Mouse (Mus musculus) MEL-GATA-1-ER (cell line): ENCODE measurements around the gene Cdh18.
A peak's percentile ranks its signal among the peaks of the same experiment; 100 is the strongest.
"Not testable (repeated sequence)": the region's sequence is repeated elsewhere in the genome, so short reads cannot be mapped to it uniquely, and the experiment has no call there.

Experiments used
- DNase-seq: peaks from one replicate; pipeline ENCODE4 v3.0.0-alpha.2; 2012; ENCODE audit warnings: low read depth; ENCODE audit errors: extremely low read depth

Gene Cdh18

DNA sequence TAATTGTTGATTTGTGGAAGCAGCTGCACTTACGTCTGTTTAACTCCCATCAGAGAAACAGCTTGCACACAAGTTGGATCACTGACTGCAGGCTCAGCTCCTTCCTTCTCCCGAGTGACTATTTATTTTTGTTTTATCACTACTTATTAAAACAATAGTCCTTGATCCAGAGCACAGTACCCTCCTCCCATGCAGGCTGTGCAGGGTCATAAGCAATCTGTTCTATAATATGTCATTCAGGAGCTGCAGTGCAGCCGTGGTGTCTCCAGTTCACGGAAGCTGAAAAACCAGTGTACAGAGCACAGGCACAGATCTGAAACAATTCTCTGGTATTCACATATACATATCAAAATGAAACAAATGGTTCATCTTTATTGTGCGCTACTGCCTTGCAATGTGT is 625.8 kb downstream of the Cdh18 start:
- DNase-seq, result no peak

GRCm38 (mm10) chr15:23212068-23212467 is 663.2 kb downstream of the Cdh18 start:
- no peak for DNase-seq

DNA sequence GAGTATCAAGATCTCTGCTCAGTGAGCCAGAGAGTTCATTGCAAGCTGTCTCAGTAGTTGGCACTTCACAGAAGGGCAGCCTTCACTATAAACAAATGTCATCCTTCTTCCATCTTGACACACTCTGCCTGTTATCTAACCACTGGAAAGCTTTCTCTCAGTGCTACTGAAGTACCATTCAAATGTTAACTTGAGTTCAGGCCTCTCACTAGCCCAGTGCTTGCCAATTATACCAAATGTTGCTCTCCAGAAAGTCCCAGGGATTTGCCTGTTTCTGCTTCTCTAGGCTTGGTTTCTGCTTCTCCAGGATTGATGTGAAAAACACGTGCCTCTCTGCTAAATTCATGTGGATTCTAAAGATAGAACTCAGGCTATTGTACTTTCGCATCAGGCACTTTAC is 681.8 kb downstream of the Cdh18 start:
- DNase-seq, result no peak

DNA sequence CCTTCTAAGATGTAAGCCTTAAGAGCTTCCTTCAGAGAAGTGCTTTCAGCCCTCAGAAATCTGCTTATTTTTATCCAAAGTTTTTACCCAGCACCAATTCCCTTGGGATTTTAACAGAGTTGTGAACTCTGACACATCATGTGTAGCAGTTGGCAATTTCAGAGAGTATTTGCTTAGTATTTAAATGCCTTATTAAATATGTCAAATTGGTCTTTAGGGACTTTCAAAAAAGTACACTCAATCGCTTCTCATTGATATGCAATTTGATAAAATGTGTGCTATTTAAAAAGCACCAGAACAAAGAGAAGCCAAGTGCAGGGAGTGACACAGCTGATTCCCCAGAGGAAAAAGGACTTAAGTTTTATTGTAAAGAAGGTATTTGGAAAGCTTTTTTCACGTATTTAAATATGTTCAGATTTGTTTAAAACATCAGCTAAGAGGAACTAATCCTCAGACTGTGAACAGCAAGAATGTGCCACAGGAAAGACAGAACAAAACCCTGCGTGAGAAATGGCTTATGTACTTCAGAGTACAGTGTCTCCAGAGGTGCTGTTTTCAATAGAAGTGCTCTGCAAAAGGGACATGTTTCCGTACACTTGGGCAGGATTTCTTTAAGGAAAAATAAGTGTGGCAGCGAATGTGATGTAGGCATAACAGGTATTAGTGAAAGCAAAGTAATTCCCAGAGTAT is 709.1 kb downstream of the Cdh18 start:
- DNase-seq, result no peak

DNA sequence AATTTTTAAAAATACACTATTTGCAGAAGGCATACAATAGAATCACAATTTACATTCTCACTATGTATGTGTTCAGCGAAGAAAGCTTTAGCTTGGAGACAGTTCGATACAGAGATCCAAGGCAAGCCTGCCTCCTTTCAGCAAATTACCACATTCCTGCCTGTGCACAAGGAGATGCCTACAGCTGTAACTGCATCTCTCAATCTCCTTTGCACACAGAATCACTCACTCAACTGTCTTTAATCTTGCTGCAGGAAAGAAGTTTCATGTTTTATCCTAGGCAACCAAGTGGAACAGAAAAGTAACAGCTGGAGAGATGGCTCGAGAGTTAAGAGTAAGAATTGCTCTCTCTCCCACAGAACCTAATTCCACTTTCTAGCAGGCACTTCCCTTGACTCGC is 729.6 kb downstream of the Cdh18 start:
- DNase-seq, result no peak

GRCm38 (mm10) chr15:23305018-23305417 is 756.2 kb downstream of the Cdh18 start:
- DNase-seq, result no peak

DNA sequence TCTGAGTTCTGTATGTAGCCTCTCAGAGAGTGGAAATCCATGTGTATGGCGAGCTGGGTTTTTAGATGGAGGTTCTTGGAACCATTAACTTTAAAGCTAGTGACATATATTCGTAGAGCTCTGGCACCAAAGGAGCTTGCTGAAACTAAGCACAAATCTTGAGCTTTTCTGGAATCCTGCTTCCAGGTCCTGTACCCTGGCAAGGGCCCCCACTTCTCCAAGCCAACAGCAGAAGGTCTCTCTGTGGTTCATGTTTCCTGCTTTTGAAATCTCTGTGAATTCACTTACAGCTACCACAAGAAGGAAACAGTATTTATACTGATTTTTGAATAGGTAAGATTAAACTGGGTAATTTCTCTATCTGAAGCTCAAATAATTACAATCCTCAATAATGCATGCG is 767.9 kb downstream of the Cdh18 start:
- no peak for DNase-seq

DNA sequence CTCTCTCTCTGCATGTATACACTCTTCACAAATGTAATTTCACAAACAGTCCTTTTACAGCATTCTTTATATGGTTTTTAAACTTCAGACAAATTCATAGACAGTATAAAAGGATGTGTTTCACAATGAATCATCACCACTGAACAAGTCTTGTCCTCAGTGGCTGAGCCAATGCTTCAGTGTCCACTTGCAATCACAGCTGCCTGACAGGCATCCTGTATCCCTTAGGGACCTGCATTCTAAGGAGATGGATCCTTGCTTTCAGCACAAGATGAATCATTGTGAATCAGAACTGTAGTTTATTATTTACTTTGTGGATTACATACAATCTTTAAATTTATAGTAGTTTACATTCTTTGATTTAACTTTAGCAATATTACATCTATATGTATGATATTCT is 768.6 kb downstream of the Cdh18 start:
- no peak for DNase-seq

DNA sequence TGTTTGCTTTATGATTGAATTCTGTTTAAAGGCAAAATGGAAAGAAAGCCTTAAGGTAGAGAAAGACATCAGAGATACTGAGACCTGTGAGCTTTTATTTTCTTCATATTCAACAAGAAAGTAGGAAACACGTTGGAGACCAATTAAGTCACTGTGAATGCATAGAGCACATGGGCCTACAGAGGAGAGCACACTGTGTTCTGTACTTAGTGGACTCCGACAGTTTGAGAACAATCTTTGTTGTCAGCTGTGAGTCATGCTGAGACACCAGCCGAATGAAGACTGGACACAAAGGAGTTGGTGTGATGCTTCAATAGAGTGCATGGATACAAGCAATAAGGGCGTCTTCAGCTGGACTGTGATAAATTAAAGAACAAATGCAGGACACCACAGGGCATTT is 791.5 kb downstream of the Cdh18 start:
- not testable (repeated sequence) for DNase-seq

GRCm38 (mm10) chr15:23351078-23351477 is 802.3 kb downstream of the Cdh18 start:
- no peak for DNase-seq

DNA sequence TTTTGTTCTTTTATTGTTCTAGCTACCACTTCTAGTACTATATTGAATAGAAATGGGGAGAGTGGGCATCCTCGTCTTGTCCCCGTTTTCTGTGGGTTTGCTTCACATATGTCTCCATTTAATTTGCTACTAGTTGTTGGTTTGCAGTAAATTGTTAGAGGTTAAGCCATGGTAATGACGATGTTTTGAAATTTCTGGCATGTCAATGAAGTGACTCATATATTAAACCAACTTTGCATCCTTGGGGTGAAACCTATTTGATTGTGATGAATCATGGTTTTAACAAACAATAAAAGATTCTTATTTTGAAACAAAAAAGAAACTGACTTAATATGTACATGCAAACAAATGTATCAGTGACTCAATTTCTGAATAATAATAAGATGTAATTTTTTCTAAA is 817.5 kb downstream of the Cdh18 start:
- DNase-seq, result no peak

DNA sequence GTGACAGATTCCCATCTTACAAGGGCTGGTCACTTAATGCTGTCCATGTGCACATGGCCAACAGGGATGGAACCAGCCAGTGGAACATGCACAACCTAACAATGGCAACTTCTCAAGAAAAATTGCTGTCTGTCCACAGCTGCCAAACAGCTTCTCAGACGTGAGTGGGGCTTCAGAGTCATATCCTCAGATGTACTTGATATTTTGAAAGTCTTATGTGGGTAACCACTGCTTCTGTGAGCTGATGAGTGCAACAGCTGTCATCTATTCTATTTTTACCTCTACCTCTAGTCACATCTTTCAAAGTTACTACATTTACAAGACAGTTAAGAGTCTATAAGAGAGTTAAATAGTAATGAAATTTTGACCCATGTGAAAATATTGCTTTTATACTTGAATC is 818.9 kb downstream of the Cdh18 start:
- no peak for DNase-seq

GRCm38 (mm10) chr15:23378016-23378750 is 829.4 kb downstream of the Cdh18 start:
- DNase-seq, result no peak

DNA sequence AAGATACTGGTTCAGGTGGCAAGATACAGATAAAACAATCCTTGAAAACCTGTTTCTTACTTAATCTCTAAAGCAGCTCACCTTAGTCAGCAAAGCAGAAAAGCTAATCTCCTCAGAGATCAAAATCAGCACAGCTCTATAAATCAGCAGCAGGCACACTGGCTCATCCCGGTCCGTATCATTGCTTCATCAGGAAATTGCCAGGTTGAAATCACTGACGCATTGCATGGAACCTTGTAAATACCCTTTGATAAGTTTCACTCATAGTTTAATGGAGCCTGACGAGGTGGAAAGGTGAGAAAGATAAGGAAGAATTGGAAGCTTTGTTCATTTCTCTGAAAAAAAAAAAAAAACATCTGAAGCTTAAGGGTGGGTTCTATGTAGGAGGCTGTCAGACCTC is 837.0 kb downstream of the Cdh18 start:
- no peak for DNase-seq

- no peak for DNase-seq
Measured at GRCm38 (mm10) chr15:23396646-23397045, 847.8 kb downstream of the Cdh18 start.

GRCm38 (mm10) chr15:23403792-23404191 is 855.0 kb downstream of the Cdh18 start:
- DNase-seq, result no peak

- no peak for DNase-seq
Measured at GRCm38 (mm10) chr15:23408256-23408655, 859.4 kb downstream of the Cdh18 start.

- DNase-seq, result no peak
Measured at GRCm38 (mm10) chr15:23416450-23417080, 867.7 kb downstream of the Cdh18 start.

GRCm38 (mm10) chr15:23418158-23418557 is 869.3 kb downstream of the Cdh18 start:
- DNase-seq, result peak; percentile 15

DNA sequence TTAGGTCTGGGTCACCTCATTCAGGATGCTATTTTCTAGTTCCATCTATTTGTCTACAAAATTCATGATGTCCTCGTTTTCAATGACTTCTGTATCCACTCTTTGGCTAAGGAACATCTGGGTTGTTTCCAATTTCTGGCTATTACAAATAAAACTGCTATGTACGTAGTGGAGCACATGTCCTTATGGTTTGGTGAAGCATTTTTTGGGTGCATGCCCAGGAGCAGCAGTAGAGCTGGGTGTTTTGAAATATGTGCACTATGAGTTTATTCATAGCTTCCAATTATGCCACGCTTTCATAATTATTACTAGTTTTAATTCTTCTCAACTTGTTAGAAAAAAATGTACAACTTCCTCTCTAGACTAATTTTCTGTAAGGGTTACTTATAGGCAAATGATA is 871.2 kb downstream of the Cdh18 start:
- no peak for DNase-seq

DNA sequence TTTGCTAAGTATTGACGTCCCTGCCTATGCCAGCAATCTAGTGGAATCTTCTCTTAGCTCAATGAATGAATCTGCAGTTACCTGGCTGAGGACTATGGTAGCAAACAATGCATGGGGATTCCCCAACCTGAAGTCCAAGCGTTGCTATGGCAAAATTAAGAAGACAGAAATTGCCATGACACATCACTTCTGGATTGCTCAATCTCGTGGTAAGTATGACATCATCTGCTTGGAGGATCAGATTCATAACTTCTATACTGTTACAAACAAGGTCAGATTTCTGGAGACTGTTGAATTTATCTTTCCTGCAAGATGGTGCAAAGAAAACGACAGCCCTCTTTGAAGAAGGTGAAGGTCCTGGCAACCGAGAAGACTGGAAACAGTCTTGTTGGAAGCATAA is 881.2 kb downstream of the Cdh18 start:
- no peak for DNase-seq

DNA sequence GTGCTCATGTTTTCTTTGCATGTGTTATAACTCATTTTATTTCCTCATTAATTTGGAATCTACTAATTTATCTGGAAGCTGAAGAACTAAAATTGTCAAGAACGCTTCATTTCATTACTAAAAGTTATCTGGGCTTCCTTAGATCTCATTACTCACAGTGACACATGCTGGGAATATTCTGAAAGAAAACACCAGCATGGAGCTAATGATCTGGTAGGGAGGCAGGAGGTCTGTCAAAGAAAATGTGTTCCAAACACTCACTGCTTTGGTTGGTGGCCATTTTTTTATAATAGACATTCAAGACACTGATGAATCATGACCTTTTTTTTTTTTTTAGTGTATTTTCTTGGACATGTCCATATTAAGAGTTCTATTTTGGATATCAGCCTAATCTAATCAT is 899.7 kb downstream of the Cdh18 start:
- no peak for DNase-seq
